Mouse (Mus musculus): ENCODE data around the gene Wdr37.
A peak's percentile ranks its signal among the peaks of the same experiment; 100 is the strongest.
"Not testable (repeated sequence)": the region's sequence is repeated elsewhere in the genome, so short reads cannot be mapped to it uniquely, and the experiment has no call there.

Gene Wdr37

GRCm38 (mm10) chr13:8871314-8871962 lies at the start of gene Wdr37:
Wdr37 (minus strand) TSS chr13:8871909.
- DNase-seq = peak; percentile 69

DNA sequence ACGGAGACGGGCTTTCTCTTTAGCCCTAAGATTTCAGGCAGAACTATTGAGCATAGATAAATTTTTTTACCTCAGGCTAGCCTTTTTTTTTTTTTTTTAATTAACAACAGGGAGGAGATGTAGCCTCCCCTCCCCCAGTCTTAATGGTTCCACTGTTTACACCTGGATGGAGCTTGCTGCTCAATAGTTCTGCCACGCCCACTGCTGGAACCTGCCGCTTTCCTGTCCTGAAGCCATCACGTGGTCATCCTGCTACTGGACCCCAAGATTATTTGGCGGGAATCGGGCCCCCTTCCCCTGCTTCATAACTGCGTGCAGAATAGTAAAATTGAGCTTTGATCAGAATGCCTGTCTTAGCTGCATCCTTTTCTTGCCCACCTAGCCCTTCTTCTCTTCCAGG lies 42.2 kb upstream of the Wdr37 start:
- DNase-seq = not testable (repeated sequence)

- DNase-seq = not testable (repeated sequence)
These were observed 34.3 kb upstream of the Wdr37 start for GRCm38 (mm10) chr13:8905986-8906385.

- DNase-seq = no peak
These were observed 16.9 kb upstream of the Wdr37 start for GRCm38 (mm10) chr13:8888603-8889002.

DNA sequence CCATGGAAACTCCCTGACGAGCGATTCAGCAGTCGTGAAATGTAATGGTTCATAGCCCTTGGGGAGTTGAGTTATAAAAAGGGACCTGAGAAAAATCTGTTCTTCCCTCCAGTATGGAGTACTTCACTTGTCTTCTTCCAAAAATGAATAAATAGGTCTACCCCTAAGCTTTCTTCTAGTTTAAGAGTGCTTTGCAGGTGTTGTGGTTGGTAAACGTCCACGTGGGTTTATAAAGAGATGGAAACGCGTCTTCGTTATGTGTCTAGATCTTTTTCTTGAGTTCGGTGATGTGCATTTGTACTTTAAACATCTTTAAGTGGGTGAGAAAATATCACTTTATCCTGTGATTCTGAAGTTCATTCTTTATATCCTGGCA lies 14.5 kb upstream of the Wdr37 start:
- no peak for DNase-seq

- peak; percentile 99 for DNase-seq
These were observed 13.9 kb upstream of the Wdr37 start, which contains the start of gene Idi1 for GRCm38 (mm10) chr13:8885445-8886184. Idi1 (plus strand) TSS chr13:8885501.

DNA sequence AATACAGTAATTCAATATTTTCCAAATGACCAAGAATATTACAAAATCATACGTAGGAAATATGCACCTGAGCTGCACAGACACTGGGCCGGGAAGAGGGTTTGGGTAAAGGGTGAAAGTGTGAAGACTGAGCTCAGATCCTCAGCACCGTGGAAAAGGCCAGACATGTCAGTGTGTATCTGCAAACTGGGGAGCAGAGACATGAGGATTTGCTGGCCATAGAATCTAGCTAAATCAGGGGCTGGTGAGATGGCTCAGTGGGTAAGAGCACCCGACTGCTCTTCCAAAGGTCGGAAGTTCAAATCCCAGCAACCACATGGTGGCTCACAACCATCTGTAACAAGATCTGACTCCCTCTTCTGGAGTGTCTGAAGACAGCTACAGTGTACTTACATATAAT lies 12.2 kb upstream of the Wdr37 start:
- DNase-seq = not testable (repeated sequence)

DNA sequence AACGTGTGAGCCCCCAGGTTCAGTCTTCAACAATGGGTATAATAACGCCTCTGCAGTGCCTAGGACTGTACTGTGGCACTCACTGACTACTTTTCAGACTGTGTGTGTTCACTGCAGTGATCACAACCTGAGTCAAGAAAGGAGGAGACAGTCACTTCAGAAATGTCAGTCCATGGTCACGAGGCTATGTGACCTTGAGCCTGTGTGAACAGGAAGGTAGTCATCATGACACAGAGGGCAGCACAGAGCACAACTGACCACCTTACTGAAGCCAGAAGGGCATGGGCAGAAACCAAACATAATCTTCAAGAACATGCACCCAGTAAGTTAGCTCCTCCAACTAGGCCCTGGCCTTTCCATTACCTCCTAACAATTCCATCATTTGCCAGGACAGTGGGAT lies 9.9 kb upstream of the Wdr37 start:
- DNase-seq = no peak

- DNase-seq = no peak
These were observed 2.1 kb upstream of the Wdr37 start for GRCm38 (mm10) chr13:8873776-8874175.

GRCm38 (mm10) chr13:8870510-8871313 lies 997 bp downstream of the Wdr37 start:
- peak; percentile 90 for DNase-seq

- DNase-seq = no peak
These were observed 1.6 kb downstream of the Wdr37 start for GRCm38 (mm10) chr13:8870160-8870509.

- no peak for DNase-seq
These were observed 2.0 kb downstream of the Wdr37 start for GRCm38 (mm10) chr13:8869578-8870157.

- DNase-seq = no peak
These were observed 5.1 kb downstream of the Wdr37 start for GRCm38 (mm10) chr13:8866612-8867011.

DNA sequence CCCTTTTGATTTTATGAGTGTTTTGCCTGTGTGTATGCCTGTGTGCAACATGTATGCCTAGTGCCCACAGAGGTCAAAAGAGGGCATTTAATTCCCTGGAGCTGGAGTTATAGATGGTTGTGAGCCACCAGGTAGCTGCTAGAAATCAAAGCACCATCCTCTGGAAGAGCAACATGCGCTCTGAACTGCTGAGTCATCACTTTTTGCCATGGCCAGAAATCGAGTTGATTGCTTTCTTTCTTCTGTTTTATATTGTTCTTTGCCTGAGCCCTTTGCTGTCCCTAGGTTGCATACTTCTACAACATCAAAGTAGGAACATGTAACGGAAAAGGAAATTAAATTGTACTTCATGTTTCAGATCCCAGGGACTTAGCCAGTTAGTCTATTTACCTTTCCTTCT lies 6.7 kb downstream of the Wdr37 start:
- DNase-seq = no peak

DNA sequence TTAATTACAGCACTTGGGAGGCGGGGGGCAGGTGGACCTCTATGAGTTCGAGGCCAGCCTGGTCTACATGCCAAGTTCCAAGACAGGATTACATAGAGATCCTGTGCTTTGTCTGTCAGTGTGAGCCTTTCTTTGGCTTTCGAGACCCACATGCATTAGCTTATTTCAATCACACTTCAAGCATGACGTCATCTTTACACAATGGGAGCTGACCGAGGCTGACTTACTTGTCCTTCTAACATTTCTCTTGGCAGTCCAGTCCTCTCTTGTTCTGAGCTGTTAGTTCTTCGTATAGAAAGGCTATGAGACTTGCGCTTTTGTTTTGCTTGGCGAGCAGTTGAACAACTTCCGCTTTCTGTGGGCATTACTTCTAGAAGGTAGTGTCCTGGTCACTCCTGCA lies 10.8 kb downstream of the Wdr37 start:
- no peak for DNase-seq

DNA sequence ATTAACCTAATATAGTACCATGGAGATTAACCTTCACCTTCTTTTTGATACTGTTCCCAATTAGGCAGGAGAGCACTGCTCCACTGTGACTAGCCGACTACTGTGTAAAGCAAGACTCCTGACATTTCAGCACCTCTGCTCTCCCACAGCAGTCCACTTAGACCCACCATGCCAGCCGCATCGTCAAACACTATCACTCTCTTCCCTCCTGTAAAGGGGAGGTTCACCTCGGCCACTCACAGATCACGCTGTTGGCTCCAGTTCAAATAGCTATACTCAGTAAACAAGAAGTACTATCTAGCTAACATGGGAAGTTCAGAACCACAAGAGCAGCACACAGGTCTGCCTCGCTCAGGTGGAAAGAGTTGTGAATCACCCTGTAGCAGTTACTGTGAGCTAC lies 13.3 kb downstream of the Wdr37 start:
- DNase-seq = no peak

DNA sequence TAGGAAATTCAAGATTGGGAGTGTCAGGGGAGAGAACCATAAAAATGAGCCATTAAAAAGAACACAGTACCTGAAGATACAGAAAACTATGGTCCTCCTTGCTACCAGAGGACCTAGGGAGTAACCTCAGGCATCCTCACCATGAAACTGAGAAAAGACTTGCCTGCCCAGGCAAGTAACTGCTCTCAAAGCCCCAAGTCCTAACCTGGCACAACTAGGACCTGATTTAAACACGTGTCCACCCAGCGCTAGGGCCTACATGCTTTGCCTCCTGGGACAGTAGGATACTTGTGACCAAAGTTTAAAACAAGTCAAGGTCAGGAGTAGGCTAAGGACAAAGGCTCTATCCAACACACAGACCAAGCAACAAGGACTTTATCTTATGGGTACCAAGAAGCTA lies 16.9 kb downstream of the Wdr37 start:
- no peak for DNase-seq

DNA sequence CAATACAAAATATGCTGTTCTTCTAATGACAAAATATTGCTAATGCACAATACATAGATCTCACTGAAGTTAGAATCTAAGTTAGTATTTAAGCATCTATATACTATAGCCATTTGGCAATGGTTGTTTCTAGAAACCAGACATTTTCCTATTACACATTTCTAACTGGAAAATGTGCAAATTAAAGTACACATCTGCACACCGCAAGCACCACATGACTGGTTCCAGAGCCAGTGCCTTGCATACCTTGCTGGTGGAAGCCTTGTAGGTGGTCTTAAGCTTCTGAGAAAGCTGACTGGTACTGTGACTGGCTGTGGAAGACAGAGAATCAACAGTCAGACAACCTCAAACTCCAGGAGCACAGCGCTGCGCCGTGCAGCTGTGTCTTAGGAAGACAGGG lies 18.3 kb downstream of the Wdr37 start:
- no peak for DNase-seq

GRCm38 (mm10) chr13:8849311-8849710 lies 22.4 kb downstream of the Wdr37 start:
- DNase-seq = no peak

GRCm38 (mm10) chr13:8847702-8848101 lies 24.0 kb downstream of the Wdr37 start:
- DNase-seq = no peak

GRCm38 (mm10) chr13:8842273-8842672 lies 29.4 kb downstream of the Wdr37 start:
- DNase-seq = no peak

DNA sequence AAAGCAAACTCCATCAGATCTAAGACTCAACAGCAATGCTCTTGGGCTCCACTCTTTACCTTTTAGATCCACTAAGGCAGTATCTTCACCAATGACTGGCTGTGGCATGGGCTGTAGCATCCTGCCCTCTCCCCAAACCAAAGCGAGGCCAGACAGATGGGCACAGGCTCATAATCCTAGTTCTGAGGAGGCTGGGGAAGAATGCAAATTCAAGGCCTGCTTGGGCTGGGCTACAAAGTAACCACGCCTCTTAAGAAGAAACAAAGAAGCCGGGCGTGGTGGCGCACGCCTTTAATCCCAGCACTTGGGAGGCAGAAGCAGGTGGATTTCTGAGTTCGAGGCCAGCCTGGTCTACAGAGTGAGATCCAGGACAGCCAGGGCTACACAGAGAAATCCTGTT lies 29.9 kb downstream of the Wdr37 start:
- not testable (repeated sequence) for DNase-seq

DNA sequence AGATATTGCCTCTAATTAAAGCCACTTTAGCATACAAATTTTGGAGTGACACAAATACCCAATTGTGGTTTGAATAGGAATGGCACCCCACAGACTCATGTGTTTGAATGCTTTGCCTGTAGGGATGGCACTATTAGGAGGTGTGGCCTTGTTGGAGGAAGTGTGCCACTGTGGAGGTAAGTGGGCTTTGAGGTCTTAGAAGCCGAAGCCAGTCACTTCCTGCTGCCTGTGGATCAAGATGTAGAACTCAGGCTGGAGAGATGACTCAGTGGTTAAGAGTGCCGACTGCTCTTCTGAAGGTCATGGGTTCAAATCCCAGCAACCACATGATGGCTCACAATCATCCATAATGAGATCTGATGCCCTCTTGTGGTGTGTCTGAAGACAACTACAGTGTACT lies 30.8 kb downstream of the Wdr37 start:
- DNase-seq = no peak

DNA sequence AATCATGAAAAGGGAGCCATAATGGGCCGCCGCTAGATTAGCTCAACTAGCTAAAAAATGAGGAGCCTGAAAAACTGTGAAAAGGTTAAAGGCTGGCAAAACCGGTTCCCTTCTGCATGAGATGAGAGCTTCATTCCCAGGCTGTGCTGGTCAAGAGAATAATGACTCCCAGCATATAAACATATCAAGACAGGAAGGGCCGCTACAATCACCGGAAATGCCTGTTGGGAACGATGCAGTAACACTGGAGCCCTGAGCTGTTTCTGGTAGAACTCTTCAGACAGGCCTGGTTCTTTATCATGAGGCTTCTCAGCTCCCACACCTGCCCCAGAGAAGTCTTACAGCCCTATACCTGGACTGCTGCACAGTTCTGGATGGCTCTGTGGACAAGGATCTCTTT lies 31.8 kb downstream of the Wdr37 start:
- DNase-seq = no peak

All from cerebellum, adult 8-10 months (tissue).